Mouse (Mus musculus): ENCODE data around the gene Gm26897. TPM values are rescaled to one million over a fixed set of nuclear protein-coding genes. Genes with fewer than 3 reads are reported as not detected.

Gene Gm26897
- polyA plus RNA-seq, 1 experiment: not detected

DNA sequence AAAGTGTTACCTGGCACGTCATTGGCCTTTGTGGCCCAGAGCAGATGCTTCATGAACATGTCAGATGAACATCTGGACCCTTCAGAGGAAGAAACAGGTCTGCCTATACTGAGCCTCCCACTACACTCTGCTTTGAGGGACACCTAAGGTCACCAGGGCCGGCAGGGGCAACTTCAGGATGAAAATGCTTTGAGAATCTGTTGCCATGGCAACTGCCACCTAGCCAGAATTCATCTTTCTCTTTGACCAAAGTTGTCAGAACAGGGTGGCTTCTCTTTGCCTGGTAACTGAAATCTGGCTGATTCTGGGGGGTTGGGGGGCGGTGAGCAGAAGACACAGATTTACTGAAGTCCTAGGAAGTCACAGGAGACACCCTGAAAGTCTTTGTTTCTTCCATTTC is 14.7 kb upstream of the Gm26897 start:
- TF ChIP-seq POLR2A (IDR thresholded peaks at IDR 0.05; ENCODE audit: insufficient read depth, low read depth, low read length) (no peak), CTCF (IDR thresholded peaks at IDR 0.05; ENCODE audit: insufficient read depth, low read depth, low read length) (no peak)
- no peak overlapping the region for H3K4me3 ChIP-seq (ENCODE audit: insufficient read depth, low read depth, low read length)
- H3K27ac ChIP-seq (ENCODE audit: insufficient read depth, low read depth, low read length): no peak overlapping the region
- 75% methylated on average over 3 of the region's 3 CpGs for WGBS
- no peaks in the 10 kb centered on the region for H3K4me1 ChIP-seq (ENCODE audit: control insufficient read depth, insufficient read depth, low read length)

GRCm38 (mm10) chr5:111720726-111721125 is 13.0 kb upstream of the Gm26897 start:
- Histone ChIP-seq H3K4me3 (ENCODE audit: insufficient read depth, low read depth, low read length) (no peak overlapping the region), H3K27ac (ENCODE audit: insufficient read depth, low read depth, low read length) (no peak overlapping the region), H3K4me1 (ENCODE audit: control insufficient read depth, insufficient read depth, low read length) (peaks cover 11% of the 10 kb centered on the region)
- 73% methylated on average over 9 of the region's 9 CpGs for WGBS
- TF ChIP-seq POLR2A (IDR thresholded peaks at IDR 0.05; ENCODE audit: insufficient read depth, low read depth, low read length): no peak
- no peak for TF ChIP-seq CTCF (IDR thresholded peaks at IDR 0.05; ENCODE audit: insufficient read depth, low read depth, low read length)

DNA sequence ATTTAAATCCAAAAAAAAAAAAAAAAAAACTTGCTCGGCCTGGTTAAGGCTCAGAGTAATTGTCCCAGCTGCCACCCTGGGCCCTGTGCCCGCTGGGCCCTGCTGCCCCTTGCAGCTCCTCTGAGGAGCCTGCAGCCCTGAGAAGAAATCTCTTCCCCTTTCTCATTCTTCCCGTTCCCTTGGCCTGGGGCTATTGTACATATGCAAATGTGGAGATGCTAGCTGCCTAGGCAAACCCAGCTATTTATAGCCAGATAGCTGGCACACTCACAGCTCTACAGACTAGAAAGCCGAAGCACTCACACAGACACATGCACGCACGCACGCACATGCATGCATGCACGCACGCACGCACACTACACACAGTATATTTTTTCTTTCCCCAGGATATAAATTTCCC is 9.0 kb upstream of the Gm26897 start:
- TF ChIP-seq POLR2A (IDR thresholded peaks at IDR 0.05; ENCODE audit: insufficient read depth, low read depth, low read length) (no peak), CTCF (IDR thresholded peaks at IDR 0.05; ENCODE audit: insufficient read depth, low read depth, low read length) (no peak)
- 12% methylated on average over 10 of the region's 10 CpGs for WGBS
- Histone ChIP-seq H3K27ac (ENCODE audit: insufficient read depth, low read depth, low read length) (no peak overlapping the region; the same call in 1 of the 2 replicates), H3K4me1 (ENCODE audit: control insufficient read depth, insufficient read depth, low read length) (peaks cover 12% of the 10 kb centered on the region), H3K4me3 (ENCODE audit: insufficient read depth, low read depth, low read length) (no peak overlapping the region)

DNA sequence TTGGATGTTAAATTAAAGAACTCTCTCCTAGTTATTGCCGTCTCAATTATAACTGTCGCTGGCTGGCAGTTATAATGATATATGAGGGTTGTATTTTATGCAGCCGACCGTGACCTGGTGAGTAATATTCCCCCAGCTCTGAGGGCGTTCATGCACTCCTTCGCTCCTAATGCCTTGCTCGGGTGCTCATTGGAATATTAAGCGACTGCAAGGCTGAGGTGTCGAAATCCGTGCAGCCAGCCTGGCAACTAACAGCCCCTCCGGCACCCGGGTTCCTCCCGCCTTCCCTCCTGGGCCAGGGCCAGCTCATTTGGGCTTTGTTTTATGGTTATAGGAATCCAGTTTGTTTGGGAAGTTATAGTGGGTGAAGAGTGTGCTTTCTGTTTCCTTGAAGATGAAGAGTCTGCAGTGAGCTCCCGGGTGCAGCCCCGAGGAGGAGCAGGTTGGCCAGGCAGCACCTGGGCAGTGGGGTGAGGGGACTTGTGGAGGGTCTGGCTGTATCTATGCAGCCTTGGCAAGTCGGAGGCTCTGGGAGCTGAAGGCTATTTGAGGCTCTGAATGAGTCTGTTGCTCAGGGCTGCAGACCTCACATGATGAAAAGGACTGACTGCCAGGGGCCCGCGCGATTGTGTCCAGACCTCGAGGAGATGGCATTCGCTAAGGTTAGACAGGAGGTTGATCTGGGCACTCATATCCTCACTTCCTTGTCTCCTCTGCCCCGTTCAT is 8.4 kb upstream of the Gm26897 start:
- 24% methylated on average over 22 of the region's 22 CpGs for WGBS
- Histone ChIP-seq H3K27ac (ENCODE audit: insufficient read depth, low read depth, low read length) (no peak overlapping the region), H3K4me3 (ENCODE audit: insufficient read depth, low read depth, low read length) (no peak overlapping the region), H3K4me1 (ENCODE audit: control insufficient read depth, insufficient read depth, low read length) (peaks cover 12% of the 10 kb centered on the region)
- no peak for TF ChIP-seq POLR2A (IDR thresholded peaks at IDR 0.05; ENCODE audit: insufficient read depth, low read depth, low read length)

DNA sequence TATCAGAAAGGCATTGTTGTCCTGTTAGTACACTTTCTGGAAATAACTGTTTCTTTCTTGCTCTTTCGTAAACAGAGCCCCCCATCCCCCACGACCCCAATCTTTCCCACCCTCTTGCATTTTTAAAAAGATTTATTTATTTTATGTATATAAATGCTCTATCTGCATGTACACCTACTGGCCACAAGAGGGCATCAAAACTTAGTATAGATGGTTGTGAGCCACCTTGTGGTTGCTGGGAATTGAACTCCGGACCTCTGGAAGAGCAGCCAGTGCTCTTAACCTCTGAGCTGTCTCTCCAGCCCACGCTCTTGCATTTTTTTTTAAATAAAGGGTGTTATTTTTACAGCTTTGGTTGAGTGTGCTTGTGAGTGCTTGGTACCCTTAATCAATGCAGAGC is 5.3 kb upstream of the Gm26897 start:
- WGBS: 88% methylated on average over 4 of the region's 4 CpGs
- H3K27ac ChIP-seq (ENCODE audit: insufficient read depth, low read depth, low read length): no peak overlapping the region
- TF ChIP-seq CTCF (IDR thresholded peaks at IDR 0.05; ENCODE audit: insufficient read depth, low read depth, low read length): no peak
- TF ChIP-seq POLR2A (IDR thresholded peaks at IDR 0.05; ENCODE audit: insufficient read depth, low read depth, low read length): no peak
- H3K4me1 ChIP-seq (ENCODE audit: control insufficient read depth, insufficient read depth, low read length): peaks cover 20% of the 10 kb centered on the region
- no peak overlapping the region for H3K4me3 ChIP-seq (ENCODE audit: insufficient read depth, low read depth, low read length)

DNA sequence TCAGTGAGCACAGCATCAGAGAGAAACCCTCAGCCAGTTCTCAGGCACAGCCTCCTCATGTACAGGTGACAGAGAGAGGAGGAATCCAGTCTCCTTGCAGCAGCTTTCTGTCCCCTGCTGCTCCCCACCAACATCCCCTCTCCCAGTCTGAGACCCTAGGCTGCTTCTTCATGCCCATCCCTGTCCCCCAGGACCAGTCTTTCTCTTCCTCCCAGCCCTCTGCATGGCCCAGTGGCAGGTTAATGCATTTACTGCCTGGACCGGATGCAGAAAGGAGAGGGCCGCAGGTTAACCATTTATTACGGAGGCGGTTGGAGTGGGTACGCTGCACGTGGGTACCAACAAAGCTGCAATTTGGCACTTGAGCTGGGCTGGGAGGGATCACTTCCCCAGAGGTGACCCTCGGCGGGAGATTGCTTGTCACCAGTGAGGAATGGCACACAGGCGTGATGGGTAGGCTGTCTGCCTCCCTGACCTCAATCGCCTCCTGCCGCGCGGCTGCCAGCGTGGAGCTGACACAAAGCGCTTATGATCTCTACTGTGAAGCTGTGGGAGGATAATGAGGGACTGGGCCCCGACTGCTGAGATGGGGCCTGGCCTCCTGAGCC is 3.1 kb upstream of the Gm26897 start:
- TF ChIP-seq CTCF (IDR thresholded peaks at IDR 0.05; ENCODE audit: insufficient read depth, low read depth, low read length): no peak
- TF ChIP-seq POLR2A (IDR thresholded peaks at IDR 0.05; ENCODE audit: insufficient read depth, low read depth, low read length): no peak
- Histone ChIP-seq H3K4me3 (ENCODE audit: insufficient read depth, low read depth, low read length) (no peak overlapping the region), H3K27ac (ENCODE audit: insufficient read depth, low read depth, low read length) (no peak overlapping the region), H3K4me1 (ENCODE audit: control insufficient read depth, insufficient read depth, low read length) (peaks cover 9% of the 10 kb centered on the region)
- WGBS: 35% methylated on average over 16 of the region's 16 CpGs

- no peak for TF ChIP-seq POLR2A (IDR thresholded peaks at IDR 0.05; ENCODE audit: insufficient read depth, low read depth, low read length)
- TF ChIP-seq CTCF (IDR thresholded peaks at IDR 0.05; ENCODE audit: insufficient read depth, low read depth, low read length): no peak
- Histone ChIP-seq H3K4me1 (ENCODE audit: control insufficient read depth, insufficient read depth, low read length) (peaks cover 8% of the 10 kb centered on the region), H3K27ac (ENCODE audit: insufficient read depth, low read depth, low read length) (no peak overlapping the region), H3K4me3 (ENCODE audit: insufficient read depth, low read depth, low read length) (no peak overlapping the region)
- 79% methylated on average over 2 of the region's 2 CpGs for WGBS
These were observed 1.5 kb upstream of the Gm26897 start for GRCm38 (mm10) chr5:111732194-111732593.

GRCm38 (mm10) chr5:111739480-111739879 is 5.8 kb downstream of the Gm26897 start:
- TF ChIP-seq CTCF (IDR thresholded peaks at IDR 0.05; ENCODE audit: insufficient read depth, low read depth, low read length) (no peak), POLR2A (IDR thresholded peaks at IDR 0.05; ENCODE audit: insufficient read depth, low read depth, low read length) (no peak)
- Histone ChIP-seq H3K4me3 (ENCODE audit: insufficient read depth, low read depth, low read length) (no peak overlapping the region), H3K27ac (ENCODE audit: insufficient read depth, low read depth, low read length) (no peak overlapping the region), H3K4me1 (ENCODE audit: control insufficient read depth, insufficient read depth, low read length) (peaks cover 8% of the 10 kb centered on the region)
- WGBS: 93% methylated on average over 6 of the region's 6 CpGs

DNA sequence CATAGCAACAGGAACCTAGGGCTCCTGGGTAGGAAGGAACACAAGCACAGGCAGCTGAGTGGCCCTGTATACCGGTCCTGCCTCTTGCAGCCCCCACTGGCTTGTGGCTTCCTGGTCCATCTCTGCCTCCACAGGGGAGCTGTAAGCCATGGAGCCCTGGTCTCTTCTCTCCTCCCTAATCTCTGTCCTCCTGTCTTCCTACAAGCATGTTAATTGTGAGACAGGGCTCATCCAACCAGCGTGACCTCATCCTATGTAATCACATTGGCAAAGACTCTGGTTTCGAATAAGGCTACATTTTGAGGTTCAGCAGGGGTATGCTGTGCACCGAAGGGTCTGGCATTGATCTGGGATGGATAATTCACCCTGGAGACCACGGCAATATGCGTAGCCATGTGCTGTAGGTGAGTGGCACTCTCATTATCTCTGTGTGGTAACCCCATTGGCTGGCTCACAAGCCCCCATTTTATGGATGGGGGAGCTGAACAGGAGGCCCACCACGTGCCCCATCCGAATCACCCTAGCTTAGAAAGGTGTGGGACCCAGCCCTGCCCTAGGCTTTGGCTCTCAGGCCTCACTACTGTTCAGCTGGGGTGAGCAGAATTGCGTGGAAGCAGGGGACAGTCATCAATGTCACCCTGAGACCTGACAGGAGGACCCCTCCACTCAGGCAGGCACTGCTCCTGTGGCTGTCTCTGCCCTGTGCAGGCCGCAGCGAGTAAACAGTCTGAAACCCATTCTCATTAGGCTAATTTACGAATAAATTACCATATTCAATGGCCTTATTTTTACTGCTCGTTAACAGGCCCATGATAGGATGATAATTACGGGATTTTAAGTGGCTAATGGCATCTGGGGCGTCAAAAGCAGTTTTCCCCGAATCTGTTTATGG is 6.9 kb downstream of the Gm26897 start:
- peaks cover 8% of the 10 kb centered on the region for H3K4me1 ChIP-seq (ENCODE audit: control insufficient read depth, insufficient read depth, low read length)
- no peak overlapping the region for H3K27ac ChIP-seq (ENCODE audit: insufficient read depth, low read depth, low read length)
- WGBS: 52% methylated on average over 16 of the region's 16 CpGs
- no peak overlapping the region for H3K4me3 ChIP-seq (ENCODE audit: insufficient read depth, low read depth, low read length)
- TF ChIP-seq CTCF (IDR thresholded peaks at IDR 0.05; ENCODE audit: insufficient read depth, low read depth, low read length) (no peak), POLR2A (IDR thresholded peaks at IDR 0.05; ENCODE audit: insufficient read depth, low read depth, low read length) (no peak)
